Mouse (Mus musculus): ENCODE results near the gene Olfr516.
"Not testable (repeated sequence)": the region's sequence is repeated elsewhere in the genome, so short reads cannot be mapped to it uniquely, and the experiment has no call there.

Olfr516 gene

DNA sequence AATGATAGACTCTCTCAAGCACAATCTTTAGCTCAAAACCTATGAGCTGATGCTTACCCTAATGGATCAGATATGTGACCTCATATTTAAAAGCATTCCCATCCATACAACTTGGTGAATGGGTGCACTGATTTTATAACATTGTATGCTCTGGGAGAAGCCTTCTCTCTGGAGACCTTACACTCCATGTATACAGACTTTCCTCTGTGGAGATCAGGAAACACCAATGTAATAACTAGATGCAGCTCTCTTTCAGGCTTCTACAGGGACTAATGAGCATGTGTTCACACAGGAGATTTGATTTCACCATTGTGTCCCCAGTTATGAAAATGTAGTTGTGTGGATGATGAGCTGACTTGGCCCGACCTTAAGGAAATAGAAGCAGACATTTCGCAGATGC, at the start of gene Olfr516:
Gene Olfr516 (minus strand): TSS at position 101 of the 400 bp plus-strand sequence.
- no peak for DNase-seq

DNA sequence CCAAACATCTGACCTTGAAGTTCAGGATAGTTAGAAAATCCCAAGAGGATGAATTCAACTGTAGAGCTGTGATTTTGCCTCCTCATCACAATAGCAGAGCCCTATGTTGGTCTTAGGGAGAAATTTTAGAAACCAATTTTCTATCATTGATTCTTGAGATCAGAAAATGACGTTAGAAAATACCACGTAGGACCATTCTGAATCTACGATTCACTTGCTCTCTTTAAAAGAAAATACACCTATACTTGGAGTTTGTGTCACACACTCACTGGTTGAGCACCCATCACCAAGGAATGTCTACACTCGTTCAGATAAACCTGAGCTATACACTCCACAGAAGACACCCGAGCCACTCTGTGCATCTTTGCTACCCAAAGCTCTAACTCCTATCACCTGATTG, 44.0 kb upstream of the Olfr516 start, which contains the start of gene Olfr519:
Gene Olfr519 (minus strand): TSS at position 101 of the 400 bp plus-strand sequence.
- no peak for DNase-seq

DNA sequence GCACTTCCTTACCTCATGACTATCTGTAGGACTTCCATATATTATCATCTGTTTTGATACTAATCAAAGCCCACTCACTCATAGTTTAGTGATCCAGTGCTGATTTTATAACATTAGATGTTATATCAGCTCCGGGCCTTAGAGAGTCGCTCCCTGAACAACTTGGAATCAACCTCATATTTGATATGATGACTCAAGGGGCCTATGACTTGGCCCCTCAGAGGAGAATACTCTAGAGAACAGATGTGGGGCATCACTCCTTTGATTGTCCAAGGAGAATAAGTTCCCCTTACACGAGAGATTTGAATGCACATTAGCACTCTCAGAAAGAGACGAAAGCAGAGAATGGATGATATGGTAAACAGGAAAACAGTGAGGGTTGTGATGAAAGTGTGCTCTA, 34.6 kb upstream of the Olfr516 start, which contains the start of gene Olfr518:
Gene Olfr518 (minus strand): TSS at position 101 of the 400 bp plus-strand sequence.
- DNase-seq = no peak

DNA sequence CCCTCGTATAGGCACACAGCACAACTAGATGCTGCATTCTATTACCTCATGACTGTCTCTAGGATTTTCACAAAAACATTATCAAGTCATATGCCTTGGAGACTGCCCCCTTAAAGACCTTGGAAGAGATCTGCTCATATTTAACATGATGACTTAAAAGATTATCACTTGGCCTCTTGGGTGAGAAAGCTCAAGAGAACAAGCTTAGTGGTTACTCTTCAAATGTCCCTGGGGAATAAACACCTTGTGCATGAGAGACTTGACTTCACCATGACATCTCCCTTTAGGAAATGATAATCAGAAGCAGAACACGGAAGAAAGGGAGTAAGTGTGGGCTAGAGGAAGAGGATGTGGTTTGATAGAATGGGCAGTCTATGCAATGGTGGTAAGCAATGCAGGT, 21.9 kb upstream of the Olfr516 start, which contains the start of gene Olfr517:
Gene Olfr517 (minus strand): TSS at position 101 of the 400 bp plus-strand sequence.
- DNase-seq = no peak

DNA sequence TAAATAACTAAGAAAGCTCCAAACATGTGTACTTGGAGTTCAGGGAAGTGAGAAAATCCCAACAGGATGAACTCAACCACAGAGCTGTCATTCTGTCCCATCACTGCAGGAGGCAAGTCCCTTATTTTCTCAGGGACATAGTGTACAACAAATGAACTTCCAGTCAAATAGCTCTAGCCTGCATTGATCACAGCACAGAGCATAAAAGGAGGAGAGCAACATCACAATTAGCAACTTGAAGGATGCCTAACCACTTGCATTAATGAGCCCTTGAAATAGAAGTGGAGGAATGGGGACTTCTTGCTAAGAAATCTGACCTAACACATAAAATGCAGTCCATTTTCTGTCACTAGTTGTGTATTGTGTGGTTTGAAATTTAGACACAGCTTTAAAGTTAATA, 24.4 kb downstream of the Olfr516 start, which contains the start of gene Olfr514:
Gene Olfr514 (minus strand): TSS at position 101 of the 400 bp plus-strand sequence.
- DNase-seq = no peak

DNA sequence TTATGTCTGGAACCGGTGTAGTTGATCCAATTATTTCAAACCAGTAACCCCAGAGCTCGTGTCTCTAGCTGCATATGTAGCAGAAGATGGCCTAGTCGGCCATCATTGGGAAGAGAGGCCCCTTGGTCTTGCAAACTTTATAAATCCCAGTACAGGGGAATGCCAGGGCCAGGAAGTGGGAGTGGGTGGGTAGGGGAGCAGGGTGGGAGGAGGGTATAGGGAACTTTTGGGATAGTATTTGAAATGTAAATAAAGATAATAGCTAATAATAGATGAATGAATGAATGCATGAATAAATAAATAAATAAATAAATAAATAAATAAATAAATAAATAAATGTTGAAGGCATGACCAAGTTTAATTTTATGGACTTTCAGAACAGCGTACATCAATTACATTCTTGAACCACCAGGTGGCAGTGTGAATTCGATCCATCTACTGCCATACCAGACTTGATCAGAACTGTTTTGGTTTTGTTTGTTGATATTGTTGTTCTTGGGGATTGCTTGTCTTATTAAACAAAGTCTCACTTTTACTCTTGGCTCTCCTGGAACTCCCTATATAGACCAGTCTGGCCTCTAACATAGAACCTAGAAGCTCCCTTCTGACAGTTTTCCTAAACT, 35.6 kb downstream of the Olfr516 start:
- DNase-seq = not testable (repeated sequence)

DNA sequence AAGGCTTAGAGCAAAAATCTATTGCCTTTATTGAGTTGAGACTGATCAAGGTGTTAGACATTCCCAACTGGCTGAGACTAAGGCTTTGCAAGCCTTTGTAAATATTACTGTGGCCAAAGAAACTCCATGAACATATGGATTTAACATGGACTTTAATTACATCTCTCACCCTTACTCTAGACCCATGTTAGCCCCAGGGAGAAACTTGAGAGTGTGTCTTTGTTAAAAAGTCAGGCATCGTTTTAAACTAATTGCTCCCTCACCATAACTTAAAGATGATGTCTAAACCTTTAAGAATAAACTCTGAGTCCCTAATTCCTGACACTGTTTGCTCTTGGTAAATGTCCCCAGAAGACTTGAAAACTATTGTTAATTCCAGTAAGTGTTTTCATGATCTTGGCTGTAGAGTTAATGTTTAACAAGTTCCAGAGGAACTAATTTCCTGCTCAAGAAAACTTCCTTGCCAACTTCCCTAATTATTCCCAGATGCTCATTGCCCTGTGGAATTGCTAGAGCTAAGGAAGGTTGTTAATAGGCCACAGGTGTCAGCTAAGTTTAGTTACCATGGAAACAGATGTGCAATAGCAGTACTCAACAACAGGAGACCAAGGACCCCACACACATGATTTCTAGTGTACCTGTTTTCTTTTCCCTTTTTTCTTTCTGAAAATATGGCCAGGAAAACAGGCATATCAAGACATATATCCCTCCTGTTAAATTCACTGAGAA, 53.0 kb downstream of the Olfr516 start:
- no peak for DNase-seq

Data from thymus, postnatal 25 days (tissue).